Mouse (Mus musculus) c-Kit-positive CD71-positive TER-119-positive erythroid progenitor cells, embryonic 14.5 days (primary cell): Measurements from ENCODE around the gene Gde1.
A peak's percentile ranks its signal among the peaks of the same experiment; 100 is the strongest.

Experiments
- DNase-seq: peaks from one replicate; pipeline ENCODE4 v3.0.0-alpha.2; 2013; ENCODE audit warnings: low spot score

Gde1 gene

GRCm38 (mm10) chr7:118705101-118705961 lies at the start of gene Gde1:
Gene Gde1, minus strand, starts transcription at chr7:118705778.
- DNase-seq = peak; percentile 82

GRCm38 (mm10) chr7:118751625-118752024 lies 46.0 kb upstream of the Gde1 start:
- DNase-seq = peak; percentile 44

GRCm38 (mm10) chr7:118749706-118750105 lies 44.1 kb upstream of the Gde1 start:
- DNase-seq = no peak

- DNase-seq = no peak
Measured at GRCm38 (mm10) chr7:118747891-118748672, 42.5 kb upstream of the Gde1 start.

- no peak for DNase-seq
Measured at GRCm38 (mm10) chr7:118744766-118745165, 39.2 kb upstream of the Gde1 start.

- no peak for DNase-seq
Measured at GRCm38 (mm10) chr7:118742278-118742677, 36.7 kb upstream of the Gde1 start.

GRCm38 (mm10) chr7:118740532-118741338 lies 35.2 kb upstream of the Gde1 start:
- DNase-seq = peak; percentile 97

- peak; percentile 85 for DNase-seq
Measured at GRCm38 (mm10) chr7:118739975-118740531, 34.5 kb upstream of the Gde1 start, which contains the start of gene Vps35l. Gene Vps35l, plus strand, starts transcription at chr7:118740226.

- peak; percentile 42 for DNase-seq
Measured at GRCm38 (mm10) chr7:118738730-118739129, 33.2 kb upstream of the Gde1 start.

- DNase-seq = no peak
Measured at GRCm38 (mm10) chr7:118733225-118733624, 27.6 kb upstream of the Gde1 start.

GRCm38 (mm10) chr7:118731781-118732180 lies 26.2 kb upstream of the Gde1 start:
- no peak for DNase-seq

- no peak for DNase-seq
Measured at GRCm38 (mm10) chr7:118728846-118729587, 23.4 kb upstream of the Gde1 start.

GRCm38 (mm10) chr7:118725459-118725858 lies 19.9 kb upstream of the Gde1 start:
- DNase-seq = no peak

GRCm38 (mm10) chr7:118723927-118724326 lies 18.3 kb upstream of the Gde1 start:
- DNase-seq = no peak

GRCm38 (mm10) chr7:118718066-118718465 lies 12.5 kb upstream of the Gde1 start:
- no peak for DNase-seq

GRCm38 (mm10) chr7:118714873-118715272 lies 9.3 kb upstream of the Gde1 start:
- no peak for DNase-seq

GRCm38 (mm10) chr7:118712228-118713173 lies 6.9 kb upstream of the Gde1 start, which contains the start of gene Ccp110:
Gene Ccp110, plus strand, starts transcription at chr7:118712552.
- peak; percentile 95 for DNase-seq

GRCm38 (mm10) chr7:118710776-118711175 lies 5.2 kb upstream of the Gde1 start:
- DNase-seq = no peak

GRCm38 (mm10) chr7:118708002-118708401 lies 2.4 kb upstream of the Gde1 start:
- no peak for DNase-seq

GRCm38 (mm10) chr7:118707216-118707615 lies 1.6 kb upstream of the Gde1 start:
- no peak for DNase-seq
